Mouse (Mus musculus) urinary bladder, postnatal 4 days (tissue): ENCODE measurements around the gene P3h1.

Experiments used
- DNase-seq, 2 experiments: peaks; one replicate each; pipeline ENCODE4 v3.0.0; 2021 to 2022; ENCODE audit warnings: low spot score in 2 of 2

P3h1 gene

GRCm38 (mm10) chr4:119232410-119233255 is at the start of gene P3h1, which contains the start of gene AU022252:
Gene P3h1 (plus strand): TSS chr4:119232915.
Gene AU022252 (minus strand): TSS chr4:119232712.
- DNase-seq = peak; percentile 97 to 99

GRCm38 (mm10) chr4:119183525-119183924 is 49.2 kb upstream of the P3h1 start:
- no peak for DNase-seq

DNA sequence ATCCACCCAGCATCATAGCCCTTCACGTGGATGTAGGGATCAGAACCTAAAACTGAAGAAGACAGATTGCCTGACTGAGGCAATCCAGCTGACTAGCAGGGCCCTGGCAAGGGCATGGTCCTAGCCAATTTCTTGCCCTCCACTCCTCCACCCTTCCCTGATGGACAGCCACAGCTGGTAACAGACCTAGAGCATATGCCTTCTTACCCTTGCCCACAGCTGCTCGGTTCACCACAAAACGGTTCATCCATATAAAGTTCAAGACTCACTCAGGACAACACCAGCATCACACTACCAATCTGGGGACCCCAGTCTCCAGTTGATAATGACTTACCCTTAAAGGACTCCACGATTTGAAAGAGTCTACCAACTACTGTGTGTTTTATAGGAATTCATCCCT is 46.9 kb upstream of the P3h1 start:
- no peak for DNase-seq

DNA sequence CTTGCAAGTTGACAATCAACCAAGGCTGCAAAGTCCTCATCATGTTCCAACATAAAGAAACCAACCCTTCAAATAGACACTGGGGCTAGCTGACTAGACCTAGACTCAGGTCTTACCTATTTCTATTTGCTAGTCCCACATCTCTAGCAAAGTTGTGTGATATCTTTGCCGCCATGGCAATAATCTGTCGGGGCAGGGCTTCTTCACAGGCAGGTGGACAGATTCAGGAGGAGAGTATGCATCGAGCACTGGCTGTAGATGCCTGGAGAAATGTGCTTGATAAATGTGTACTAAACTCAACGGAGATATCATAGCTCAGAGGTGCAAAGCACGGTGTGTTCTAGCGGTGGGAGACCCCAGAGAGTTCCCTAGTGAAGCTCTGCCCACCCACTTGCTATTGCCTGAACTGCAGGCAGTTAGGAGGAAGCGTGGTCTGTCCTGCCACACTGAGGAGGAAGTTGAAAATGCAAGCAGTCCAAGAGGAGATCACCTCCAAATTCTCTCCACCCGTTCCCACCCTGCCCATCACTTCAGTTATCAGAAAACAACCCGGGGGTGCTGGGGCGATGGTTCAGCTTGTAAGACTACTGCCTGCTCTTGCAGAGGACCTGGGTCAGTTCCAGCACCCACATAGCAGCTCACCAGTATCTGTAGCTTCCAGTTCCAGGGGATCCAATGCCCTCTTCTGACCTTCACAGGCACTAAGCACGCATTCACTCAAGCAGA is 44.5 kb upstream of the P3h1 start:
- no peak for DNase-seq

GRCm38 (mm10) chr4:119189392-119189791 is 43.3 kb upstream of the P3h1 start:
- no peak for DNase-seq

GRCm38 (mm10) chr4:119189864-119190263 is 42.9 kb upstream of the P3h1 start, which contains the start of gene Ermap:
Gene Ermap (minus strand): TSS chr4:119190011.
- DNase-seq = no peak

GRCm38 (mm10) chr4:119190618-119191017 is 42.1 kb upstream of the P3h1 start:
- DNase-seq = no peak

DNA sequence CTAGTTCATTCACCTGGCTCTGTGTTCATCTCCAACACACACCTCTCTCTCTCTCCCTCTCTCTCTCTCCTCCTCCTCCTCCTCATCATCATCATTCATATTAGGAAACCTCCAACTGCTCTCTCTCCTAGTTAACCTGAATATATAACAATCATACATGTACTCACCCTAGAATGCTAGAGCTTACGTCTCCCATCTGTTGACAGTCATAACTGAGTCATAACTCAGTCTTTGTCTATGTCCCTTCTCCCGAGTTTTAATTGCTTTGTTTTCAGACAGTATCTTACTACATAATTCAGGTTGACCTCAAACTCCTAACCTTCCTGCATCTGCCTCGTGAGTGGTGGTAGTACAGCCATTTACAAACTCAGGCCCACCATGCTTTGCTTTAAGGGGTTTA is 41.4 kb upstream of the P3h1 start:
- DNase-seq = no peak

DNA sequence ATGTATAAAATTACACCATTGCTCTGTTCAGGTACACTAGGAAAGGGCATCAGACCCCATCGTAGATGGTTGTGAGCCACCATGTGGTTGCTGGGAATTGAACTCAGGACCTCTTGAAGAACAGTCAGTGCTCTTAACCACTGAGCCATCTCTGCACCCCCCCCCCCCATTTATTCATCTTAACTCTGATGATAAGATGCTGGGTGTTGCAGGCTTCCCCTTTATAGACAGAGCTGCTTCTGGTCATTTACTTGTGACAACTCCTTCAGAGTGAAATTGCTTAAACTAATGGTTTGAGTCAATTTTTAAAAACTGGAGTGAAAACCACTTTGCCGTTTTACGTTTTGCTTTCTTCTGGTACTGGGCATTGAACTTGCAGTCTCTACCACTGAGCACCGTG is 40.0 kb upstream of the P3h1 start:
- DNase-seq = no peak

DNA sequence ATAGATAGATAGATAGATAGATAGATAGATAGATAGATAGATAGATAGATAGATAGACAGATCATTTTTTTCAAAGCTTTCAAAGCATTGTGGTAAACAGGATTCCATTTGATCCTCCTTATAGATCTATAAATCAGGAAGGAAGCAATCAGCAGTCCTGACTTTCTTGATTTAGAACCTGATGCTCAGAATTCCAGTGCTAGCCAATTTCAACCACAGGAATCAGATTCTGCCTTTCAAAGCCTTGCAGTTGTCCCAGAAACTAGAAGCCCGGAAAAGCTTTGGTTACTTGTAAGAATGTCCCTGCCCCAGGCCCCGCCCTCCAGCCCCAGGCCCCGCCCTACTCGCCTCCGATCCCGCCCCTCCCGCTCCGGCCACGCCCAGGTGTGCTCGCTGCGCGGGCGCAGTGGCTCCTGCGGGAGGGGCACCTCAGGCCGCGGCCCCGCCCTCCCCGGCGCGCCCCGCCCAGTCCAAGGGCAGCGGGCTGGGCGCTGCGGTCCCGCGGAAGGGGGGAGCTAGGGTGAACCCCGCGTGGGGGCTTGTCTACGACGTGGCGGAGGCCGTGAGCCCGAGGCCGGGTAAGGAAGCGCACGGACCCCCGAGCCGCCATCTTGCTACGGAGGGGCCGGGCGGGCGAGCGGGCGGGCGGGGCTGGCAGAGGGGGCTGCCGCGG is 37.7 kb upstream of the P3h1 start, which contains the start of gene Svbp:
TSS of gene Svbp (plus strand) at position 398 of the 673 bp plus-strand sequence.
- DNase-seq = peak; percentile 85 to 93

DNA sequence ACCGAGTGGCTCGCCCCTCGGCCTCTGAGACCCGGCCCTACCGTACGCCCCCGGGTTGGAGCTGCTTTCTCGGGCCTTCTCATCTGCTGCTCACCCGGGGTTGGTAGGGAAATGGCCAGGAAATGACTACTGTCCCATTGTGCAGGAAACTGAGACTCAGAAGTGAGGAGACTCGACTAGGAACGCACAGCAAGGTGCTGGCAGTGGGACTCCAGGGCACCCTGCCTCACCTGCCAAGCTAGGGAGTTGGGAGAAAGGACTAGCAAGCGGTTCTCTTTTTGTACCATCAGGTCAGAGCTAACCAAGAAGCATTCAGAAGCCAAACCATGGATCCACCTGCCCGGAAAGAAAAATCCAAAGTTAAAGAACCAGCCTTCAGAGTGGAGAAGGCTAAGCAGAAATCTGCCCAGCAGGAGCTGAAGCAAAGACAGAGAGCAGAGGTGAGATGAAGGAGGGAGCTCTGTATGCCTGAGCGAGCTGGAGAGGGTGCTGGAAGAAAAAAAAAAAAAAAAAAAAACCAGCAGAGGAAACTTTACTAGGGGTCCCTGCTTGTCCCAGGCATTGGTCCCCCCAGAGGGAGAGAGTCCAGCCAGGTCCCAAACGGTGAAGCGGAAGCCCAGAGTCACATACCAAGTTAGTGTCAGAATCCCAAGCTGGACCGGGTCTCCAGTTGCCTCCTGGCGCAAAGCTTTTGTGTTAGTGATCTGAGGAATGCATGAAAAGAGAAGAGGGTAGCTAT is 37.0 kb upstream of the P3h1 start:
- DNase-seq = no peak

DNA sequence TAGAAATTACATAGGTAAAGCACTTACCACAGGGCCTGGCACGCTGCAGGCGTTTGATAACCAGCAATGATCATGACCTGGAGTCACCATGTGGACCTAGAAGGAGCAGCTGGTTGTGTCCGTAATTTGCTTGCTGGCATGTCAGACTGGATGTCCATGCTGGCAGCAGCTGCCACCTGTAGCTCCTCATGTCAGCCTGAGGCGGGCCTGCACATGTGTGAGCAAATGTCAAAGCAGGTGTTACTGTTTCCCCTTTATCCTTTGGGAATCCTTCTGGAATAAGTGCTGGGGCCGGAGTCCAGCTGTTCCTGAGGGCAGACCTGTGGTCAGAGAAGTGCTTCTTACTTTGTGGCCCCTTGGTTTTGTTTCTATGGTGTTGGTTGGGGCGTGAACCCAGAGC is 34.6 kb upstream of the P3h1 start:
- DNase-seq = no peak

GRCm38 (mm10) chr4:119204672-119205071 is 28.0 kb upstream of the P3h1 start:
- DNase-seq = no peak

DNA sequence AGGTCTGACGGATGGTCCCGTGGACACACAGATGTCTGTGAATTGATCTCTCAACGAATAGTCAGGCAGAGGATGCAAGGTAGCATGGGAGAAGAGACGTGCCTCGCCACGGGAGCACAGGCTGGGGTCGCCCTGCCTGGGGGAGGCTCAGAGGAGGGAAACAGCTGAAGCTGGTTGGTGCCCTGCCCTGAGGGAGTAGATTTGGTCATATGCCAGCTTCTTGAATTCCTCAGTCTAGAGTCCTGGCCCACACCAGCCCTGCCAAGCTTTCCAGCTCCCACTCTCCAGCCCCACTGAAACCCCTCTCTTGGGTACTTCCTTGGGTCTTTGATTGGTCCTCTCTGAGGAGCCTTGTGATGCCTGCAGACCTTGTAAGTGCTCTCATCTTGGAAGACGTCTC is 16.0 kb upstream of the P3h1 start:
- DNase-seq = no peak

DNA sequence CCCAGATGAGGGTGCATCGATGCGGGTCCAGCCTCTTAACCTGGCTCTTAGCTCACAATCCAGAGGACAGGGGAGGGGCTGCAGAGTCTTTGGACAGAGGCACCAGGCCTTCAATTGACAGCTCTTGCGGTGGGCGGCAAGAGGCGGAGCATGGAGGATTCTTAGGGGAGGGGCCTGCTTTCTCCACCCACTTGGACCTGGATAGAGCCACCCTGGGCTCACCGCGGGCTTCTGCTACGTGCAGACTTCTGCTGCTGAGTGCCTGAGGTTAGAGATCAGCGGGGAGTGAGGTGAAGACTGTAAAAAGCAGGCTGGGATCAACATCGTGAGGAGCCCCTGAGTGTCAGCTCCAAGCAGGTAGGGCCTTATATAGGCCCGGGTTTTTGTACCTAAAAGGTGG is 14.5 kb upstream of the P3h1 start, which contains the start of gene Tmem269:
TSS of gene Tmem269 (minus strand) at position 49 of the 400 bp plus-strand sequence.
- DNase-seq = no peak

- DNase-seq = no peak
These were observed 9.0 kb upstream of the P3h1 start for GRCm38 (mm10) chr4:119223696-119224095.

DNA sequence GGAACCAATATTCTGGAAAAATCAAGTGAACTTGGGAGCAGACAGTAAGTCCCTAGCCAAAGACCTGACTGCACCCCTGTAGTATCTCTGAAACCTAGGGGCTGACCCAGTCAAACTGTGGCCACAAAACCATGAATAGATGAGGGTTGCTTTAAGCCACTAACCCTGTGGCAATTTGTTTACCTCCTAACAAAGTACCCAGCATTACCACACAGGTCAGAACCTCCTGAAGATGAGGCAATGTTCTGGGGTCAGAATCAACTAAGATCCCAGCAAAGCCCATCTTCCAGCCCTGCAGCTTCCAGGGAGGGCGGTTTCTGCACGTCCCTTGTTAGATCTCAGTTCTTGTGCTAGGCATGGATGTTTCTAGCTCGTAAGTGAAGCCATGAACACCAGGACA is 8.2 kb upstream of the P3h1 start:
- DNase-seq = no peak

- no peak for DNase-seq
These were observed 7.0 kb upstream of the P3h1 start for GRCm38 (mm10) chr4:119225719-119226118.

DNA sequence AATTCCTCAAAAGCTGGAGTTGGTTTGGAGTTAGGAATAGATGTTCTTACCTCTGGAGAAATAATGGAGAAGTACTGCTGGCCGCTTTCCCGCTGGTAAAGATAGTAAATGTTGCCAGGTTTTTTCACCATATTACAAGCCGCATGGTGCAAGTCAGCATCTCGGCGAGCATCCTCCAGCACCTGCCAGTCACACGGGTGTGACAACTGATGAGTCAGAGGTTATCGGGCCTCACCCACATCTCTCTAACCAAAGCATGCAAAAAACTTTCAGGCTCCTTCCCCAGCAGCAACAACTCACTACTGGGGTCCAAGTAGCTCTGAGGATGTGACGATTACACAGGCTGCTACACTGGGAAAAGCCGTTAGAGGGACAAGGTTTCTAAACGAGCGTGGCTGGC is 6.0 kb upstream of the P3h1 start:
- DNase-seq = no peak

DNA sequence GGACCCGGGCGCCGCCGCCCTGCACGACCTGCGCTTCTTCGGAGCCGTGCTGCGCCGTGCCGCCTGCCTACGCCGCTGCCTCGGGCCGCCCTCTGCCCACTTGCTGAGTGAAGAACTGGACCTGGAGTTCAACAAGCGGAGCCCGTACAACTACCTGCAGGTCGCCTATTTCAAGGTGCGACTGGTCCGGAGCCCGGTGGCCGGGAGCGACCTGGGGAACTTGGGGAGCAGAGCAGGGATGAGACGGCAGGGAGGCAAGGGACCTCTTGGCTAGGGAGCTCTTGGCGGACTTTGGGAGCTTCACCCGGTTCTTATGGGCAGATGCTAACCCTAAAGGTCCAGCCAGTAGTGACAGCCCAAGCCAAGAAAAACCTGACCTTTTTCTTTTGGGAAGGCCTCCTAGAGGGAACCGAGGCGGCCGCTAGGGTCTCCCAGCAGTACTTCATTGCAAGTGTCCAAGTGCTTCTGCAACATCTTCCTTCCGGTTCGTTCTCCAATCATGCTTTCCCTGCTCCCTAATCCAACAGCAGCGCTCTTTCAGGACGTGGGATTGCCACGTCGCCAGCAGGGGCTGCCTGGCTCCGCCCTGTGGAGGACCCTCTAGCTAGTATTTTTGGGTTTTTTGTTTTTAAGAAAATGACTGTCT is 664 bp downstream of the P3h1 start:
- peak in 1 of 2 experiments; percentile 40 for DNase-seq

DNA sequence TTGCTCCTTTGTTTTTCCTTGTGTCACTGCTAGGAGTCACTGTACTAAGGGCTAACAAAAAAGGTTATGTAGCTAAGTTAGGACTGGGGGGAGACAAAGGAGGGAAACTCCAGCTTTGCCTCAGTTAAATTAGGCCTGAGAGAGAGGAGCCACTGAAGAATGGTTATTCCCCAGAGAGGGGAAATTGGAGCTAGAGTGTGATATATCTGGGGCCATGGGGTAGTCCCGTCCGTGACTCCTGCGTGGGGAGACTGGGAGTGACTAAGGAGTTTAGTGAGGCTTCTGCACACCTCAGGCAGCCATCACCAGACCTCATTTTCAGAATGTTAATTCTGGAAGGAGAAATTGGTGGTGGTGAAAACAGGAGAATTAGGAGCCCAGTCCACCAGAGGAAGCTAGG is 1.6 kb downstream of the P3h1 start:
- no peak for DNase-seq
